ENCODE assay signal across 8 mouse cellular contexts in genomic region chr1:170200379-170200778, GRCm38 (mm10). TPM values are rescaled to one million over a fixed set of nuclear protein-coding genes. Genes with fewer than 3 reads are reported as not detected.
A peak's percentile ranks its signal among the peaks of the same experiment; 100 is the strongest.
DNase-seq lines count a peak whose midpoint lies in the region; ATAC-seq and TF ChIP-seq lines count a peak whose summit lies in the region.

No protein-coding gene starts in this region.

- no peaks in the 10 kb centered on the region for H3K27me3 ChIP-seq in hindbrain, embryonic 11.5 days (ENCODE audit: control insufficient read depth, insufficient read depth, low read length)
- no peaks in the 10 kb centered on the region for H3K27me3 ChIP-seq in hindbrain, embryonic 10.5 days (ENCODE audit: insufficient read depth, poor library complexity, severe bottlenecking)
- no peaks in the 10 kb centered on the region for H3K27me3 ChIP-seq in lung, embryonic 14.5 days (ENCODE audit: insufficient read depth, low read length)

- H3K4me3 ChIP-seq in hindbrain, embryonic 11.5 days (ENCODE audit: low read depth, low read length) = no peak overlapping the region
- H3K4me3 ChIP-seq in hindbrain, embryonic 10.5 days = no peak overlapping the region
- H3K4me3 ChIP-seq in cortical plate, adult 2 months (ENCODE audit: insufficient read depth, low read length) = no peak overlapping the region
- no peak overlapping the region for H3K4me3 ChIP-seq in lung, embryonic 14.5 days (ENCODE audit: low read depth, low read length)

- H3K9me3 ChIP-seq in hindbrain, embryonic 11.5 days (ENCODE audit: control insufficient read depth, low read length) = no peaks in the 10 kb centered on the region
- H3K9me3 ChIP-seq in hindbrain, embryonic 10.5 days = no peaks in the 10 kb centered on the region
- H3K9me3 ChIP-seq in lung, embryonic 14.5 days (ENCODE audit: low read depth, low read length) = no peaks in the 10 kb centered on the region

- 82% methylated on average over 3 of the region's 3 CpGs for WGBS in hindbrain, embryonic 11.5 days
- 87% methylated on average over 3 of the region's 3 CpGs for WGBS in hindbrain, embryonic 10.5 days
- 70% methylated on average over 3 of the region's 3 CpGs for WGBS in lung, embryonic 14.5 days

- DNase-seq in hindbrain, embryonic 11.5 days (ENCODE audit: low spot score) = peak; percentile 42
- DNase-seq in hindbrain, embryonic 10.5 days (ENCODE audit: low spot score) = no peak
- peak; percentile 39 for DNase-seq in urinary bladder, postnatal 14 days (ENCODE audit: low spot score)
- no peak for DNase-seq in urinary bladder, adult 2 months (ENCODE audit: low spot score)
- DNase-seq in lung, embryonic 14.5 days = peak; percentile 46
- no peak for DNase-seq in testis, postnatal 14 days (ENCODE audit: low spot score)
- no peak for DNase-seq in left cerebral cortex, adult 11 months (ENCODE audit: low spot score)

- H3K9ac ChIP-seq in hindbrain, embryonic 11.5 days (ENCODE audit: low read depth, low read length) = no peak overlapping the region
- H3K9ac ChIP-seq in lung, embryonic 14.5 days = no peak overlapping the region

- no peak overlapping the region for H3K4me2 ChIP-seq in hindbrain, embryonic 11.5 days (replicated peaks; ENCODE audit: low read depth, low read length)
- no peak overlapping the region for H3K4me2 ChIP-seq in lung, embryonic 14.5 days

- TF ChIP-seq POLR2A in cortical plate, adult 2 months (IDR thresholded peaks at IDR 0.05; ENCODE audit: extremely low read depth, insufficient read depth, low read length) = no peak

- no peaks in the 10 kb centered on the region for H3K36me3 ChIP-seq in hindbrain, embryonic 11.5 days (ENCODE audit: control insufficient read depth, insufficient read depth, low read length)
- peaks cover 94% of the 10 kb centered on the region for H3K36me3 ChIP-seq in hindbrain, embryonic 10.5 days
- H3K36me3 ChIP-seq in lung, embryonic 14.5 days (ENCODE audit: insufficient read depth) = peaks cover 72% of the 10 kb centered on the region

- no peak for ATAC-seq in hindbrain, embryonic 11.5 days (ENCODE audit: low FRiP score)
- no peak for ATAC-seq in lung, embryonic 14.5 days (ENCODE audit: insufficient read depth)

- H3K27ac ChIP-seq in hindbrain, embryonic 11.5 days (ENCODE audit: low read depth, low read length) = no peak overlapping the region
- no peak overlapping the region for H3K27ac ChIP-seq in hindbrain, embryonic 10.5 days
- no peak overlapping the region for H3K27ac ChIP-seq in cortical plate, adult 2 months (ENCODE audit: insufficient read depth, low read length)
- H3K27ac ChIP-seq in lung, embryonic 14.5 days (ENCODE audit: low read depth) = no peak overlapping the region

- H3K4me1 ChIP-seq in hindbrain, embryonic 11.5 days (replicated peaks; ENCODE audit: control insufficient read depth, insufficient read depth, low read length) = no peaks in the 10 kb centered on the region
- no peaks in the 10 kb centered on the region for H3K4me1 ChIP-seq in hindbrain, embryonic 10.5 days (replicated peaks)
- H3K4me1 ChIP-seq in cortical plate, adult 2 months (ENCODE audit: control insufficient read depth, insufficient read depth, low read length) = no peaks in the 10 kb centered on the region; the same call in 1 of the 2 replicates
- H3K4me1 ChIP-seq in lung, embryonic 14.5 days (ENCODE audit: insufficient read depth) = no peaks in the 10 kb centered on the region

- peak; percentile 45; the same call in 1 of the 2 replicates for TF ChIP-seq CTCF in cortical plate, adult 2 months (IDR thresholded peaks at IDR 0.05; ENCODE audit: extremely low read depth, insufficient read depth, low read length)
- peak; percentile 53 for TF ChIP-seq CTCF in lung, embryonic 14.5 days (IDR thresholded peaks at IDR 0.05; ENCODE audit: low read depth)

RNA-seq across cellular contexts. Expression of gene Uhmk1, which starts 14.8 kb away (rescaled TPM):
- polyA plus RNA-seq in hindbrain, embryonic 11.5 days (2014; fragmentation: Nextera tagmentation; extraction: Ambion mirVana) = 13.6 and 16.4 TPM in 2 replicates
- polyA plus RNA-seq in hindbrain, embryonic 10.5 days (2016; fragmentation: Nextera tagmentation; extraction: Ambion mirVana) = 10.8 and 11.2 TPM in 2 replicates
- 22.2 and 23.2 TPM in 2 replicates for polyA plus RNA-seq in urinary bladder, adult 2 months (2012; rRNA removed)
- polyA plus RNA-seq in cortical plate, adult 2 months (2012; rRNA removed) = 77.4 and 83.4 TPM in 2 replicates
- polyA plus RNA-seq in lung, embryonic 14.5 days (2014; fragmentation: Nextera tagmentation; extraction: Ambion mirVana) = 12.0 and 12.3 TPM in 2 replicates

RNA-seq across cellular contexts. Expression of gene Uap1, which starts 25.6 kb away (rescaled TPM):
- polyA plus RNA-seq in hindbrain, embryonic 11.5 days (2014; fragmentation: Nextera tagmentation; extraction: Ambion mirVana) = 67.2 and 69.2 TPM in 2 replicates
- polyA plus RNA-seq in hindbrain, embryonic 10.5 days (2016; fragmentation: Nextera tagmentation; extraction: Ambion mirVana) = 54.9 and 58.6 TPM in 2 replicates
- 36.2 and 41.3 TPM in 2 replicates for polyA plus RNA-seq in urinary bladder, adult 2 months (2012; rRNA removed)
- polyA plus RNA-seq in cortical plate, adult 2 months (2012; rRNA removed) = 51.8 and 54.1 TPM in 2 replicates
- polyA plus RNA-seq in lung, embryonic 14.5 days (2014; fragmentation: Nextera tagmentation; extraction: Ambion mirVana) = 54.4 and 59.5 TPM in 2 replicates

RNA-seq across cellular contexts. Expression of gene Sh2d1b2, which starts 32.2 kb away (rescaled TPM):
- not detected in 2 replicates for polyA plus RNA-seq in hindbrain, embryonic 11.5 days (2014; fragmentation: Nextera tagmentation; extraction: Ambion mirVana)
- not detected in 2 replicates for polyA plus RNA-seq in hindbrain, embryonic 10.5 days (2016; fragmentation: Nextera tagmentation; extraction: Ambion mirVana)
- 0.03 TPM in 1 of 2 replicates, not detected in the other for polyA plus RNA-seq in urinary bladder, adult 2 months (2012; rRNA removed)
- polyA plus RNA-seq in cortical plate, adult 2 months (2012; rRNA removed) = not detected in 2 replicates
- 0.24 TPM in 1 of 2 replicates, not detected in the other for polyA plus RNA-seq in lung, embryonic 14.5 days (2014; fragmentation: Nextera tagmentation; extraction: Ambion mirVana)

Comparison
In these comparisons a context has a peak if more than half of its experiments do, and no peak if none do; other contexts are left out.
1. DNase-seq: peak in hindbrain, embryonic 11.5 days (single experiment), urinary bladder, postnatal 14 days (single experiment) and lung, embryonic 14.5 days (single experiment); none in hindbrain, embryonic 10.5 days (single experiment), urinary bladder, adult 2 months (single experiment), testis, postnatal 14 days (single experiment) and left cerebral cortex, adult 11 months (single experiment).